Mouse (Mus musculus): Measurements from ENCODE around the gene Gramd1b.
A peak's percentile ranks its signal among the peaks of the same experiment; 100 is the strongest.

Gramd1b gene

DNA sequence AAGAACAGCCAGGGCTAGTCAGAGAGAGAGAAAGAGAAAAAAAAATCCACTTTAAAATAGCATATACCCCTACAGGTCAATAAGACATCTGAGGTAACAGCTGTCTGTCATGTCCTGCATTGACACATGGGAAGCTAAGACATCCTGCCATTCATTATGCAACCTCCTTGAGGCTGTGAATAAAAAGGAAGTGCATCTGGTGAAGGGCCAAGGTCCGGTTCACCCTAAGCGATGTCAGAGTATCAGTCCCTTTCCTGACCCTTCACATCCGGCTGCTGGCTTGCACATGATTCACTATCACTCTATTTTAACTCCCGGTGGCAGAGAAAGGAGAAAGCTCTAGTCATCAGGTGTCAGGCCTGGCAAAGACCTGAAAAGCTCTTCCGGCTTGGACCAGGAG lies 73.7 kb downstream of the Gramd1b start:
- peak; percentile 59 to 62 for DNase-seq

DNA sequence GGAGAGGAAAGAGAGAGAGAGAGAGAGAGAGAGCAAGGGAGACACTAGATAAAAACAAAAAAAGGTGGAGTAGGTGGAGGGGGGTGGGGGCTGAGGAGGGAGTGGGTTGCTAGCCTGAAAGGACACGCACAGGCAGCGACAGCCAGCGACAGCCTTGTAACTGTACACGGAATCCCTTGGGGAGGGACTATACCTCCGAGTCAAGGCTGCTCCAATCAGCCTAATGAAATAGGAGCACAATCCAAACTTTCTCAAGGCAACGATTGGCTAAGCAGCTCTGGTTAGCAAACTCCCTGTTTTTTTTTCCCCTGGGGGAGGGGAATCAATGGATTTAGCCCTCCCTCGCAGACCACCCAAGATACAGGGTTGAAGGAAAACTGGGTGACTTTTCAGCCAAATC lies 75.0 kb downstream of the Gramd1b start:
- DNase-seq = no peak

DNA sequence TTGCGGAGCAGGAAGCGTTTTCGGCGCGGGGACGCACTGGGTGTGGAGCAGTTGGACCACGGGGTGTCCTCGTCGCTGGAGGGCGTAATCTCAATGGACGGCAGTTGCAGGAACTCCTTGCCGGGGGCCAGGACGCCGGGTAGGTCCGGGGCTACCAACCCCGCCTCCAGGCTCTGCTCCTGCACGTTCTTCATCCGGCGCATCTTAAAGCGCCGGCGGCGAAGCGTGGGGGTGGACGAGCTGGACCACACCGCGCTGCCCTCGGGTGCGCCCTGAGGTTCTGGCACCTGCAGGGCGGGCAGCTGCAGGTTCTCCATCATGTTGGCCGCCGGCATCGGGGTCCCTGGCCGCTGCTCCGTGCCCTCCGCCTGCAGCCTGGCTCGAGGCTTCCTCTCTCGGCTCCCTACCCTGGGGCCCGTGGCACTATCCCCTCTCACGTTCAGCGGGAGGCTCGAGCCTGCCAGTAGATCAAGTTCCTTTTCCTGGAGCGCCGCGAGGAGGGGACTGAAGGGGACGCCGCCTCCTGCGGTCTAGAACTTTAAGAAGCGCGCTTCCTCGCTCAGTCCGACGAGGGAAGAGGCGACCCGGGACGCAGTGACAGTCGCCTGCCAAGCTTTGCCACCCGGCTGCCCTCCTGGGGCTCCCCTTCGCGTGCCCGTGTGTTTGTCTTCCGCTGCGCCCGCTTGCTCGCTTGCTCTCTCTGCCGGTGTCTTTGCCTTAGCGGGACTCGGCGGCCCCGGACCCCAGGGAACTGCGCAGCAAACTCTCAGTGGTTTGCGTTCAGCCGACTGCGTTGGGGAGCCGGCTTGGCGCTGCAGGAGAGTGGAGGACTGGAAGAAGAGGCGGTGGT lies 75.6 kb downstream of the Gramd1b start:
- no peak for DNase-seq

DNA sequence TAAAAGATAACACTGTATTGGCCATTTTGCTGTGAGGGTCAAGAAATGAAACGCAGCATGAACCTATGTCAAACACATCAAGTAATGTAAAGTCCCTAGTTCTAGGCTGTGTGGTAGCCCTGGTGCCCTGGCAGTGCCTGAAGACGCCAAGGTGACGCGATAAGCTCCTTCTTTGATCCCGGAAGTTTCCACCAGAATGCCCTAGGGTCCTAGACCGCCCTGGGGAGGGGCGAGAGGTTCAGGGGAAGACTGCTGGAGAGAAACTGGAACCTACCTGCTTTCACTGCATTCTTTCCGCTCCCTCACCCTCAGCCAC lies 76.2 kb downstream of the Gramd1b start:
- DNase-seq = no peak

DNA sequence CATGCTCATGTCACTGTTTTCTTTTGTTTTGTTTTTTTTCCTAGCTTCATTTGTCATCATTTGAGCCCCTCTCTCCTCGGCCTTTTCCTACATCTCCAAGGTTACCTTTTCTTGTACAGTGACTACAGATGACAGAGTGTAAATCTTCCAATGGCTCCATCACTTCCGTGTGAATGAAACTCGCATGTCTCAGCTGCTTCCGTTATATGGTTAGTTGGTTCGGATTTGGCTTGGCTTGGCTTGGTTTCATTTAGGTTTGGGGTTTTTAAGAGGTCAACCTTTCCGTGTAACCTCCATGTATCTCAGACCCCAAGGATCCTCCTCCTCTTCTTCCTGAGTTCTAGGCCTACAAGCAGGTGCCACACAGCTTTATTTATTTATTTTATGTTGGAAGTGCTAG lies 77.3 kb downstream of the Gramd1b start:
- no peak for DNase-seq

DNA sequence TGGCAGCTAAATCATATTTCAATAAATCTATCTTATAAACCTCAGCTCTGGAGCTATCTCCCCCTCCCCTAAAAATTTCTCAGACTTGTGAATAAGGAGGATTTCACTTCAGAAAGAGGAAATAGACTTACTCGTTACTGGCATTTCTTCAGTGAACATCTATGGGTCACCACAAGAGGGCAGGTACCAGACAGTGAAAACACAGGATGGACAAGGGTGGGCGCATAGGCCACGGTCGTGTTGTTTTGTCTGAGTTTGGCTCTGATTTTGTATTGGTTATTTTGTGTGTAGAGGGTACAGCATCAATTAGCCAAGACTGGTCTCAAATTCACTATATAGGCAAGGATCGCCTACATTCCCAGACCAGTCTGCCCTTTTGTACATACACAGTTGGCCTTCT lies 79.0 kb downstream of the Gramd1b start:
- DNase-seq = no peak

DNA sequence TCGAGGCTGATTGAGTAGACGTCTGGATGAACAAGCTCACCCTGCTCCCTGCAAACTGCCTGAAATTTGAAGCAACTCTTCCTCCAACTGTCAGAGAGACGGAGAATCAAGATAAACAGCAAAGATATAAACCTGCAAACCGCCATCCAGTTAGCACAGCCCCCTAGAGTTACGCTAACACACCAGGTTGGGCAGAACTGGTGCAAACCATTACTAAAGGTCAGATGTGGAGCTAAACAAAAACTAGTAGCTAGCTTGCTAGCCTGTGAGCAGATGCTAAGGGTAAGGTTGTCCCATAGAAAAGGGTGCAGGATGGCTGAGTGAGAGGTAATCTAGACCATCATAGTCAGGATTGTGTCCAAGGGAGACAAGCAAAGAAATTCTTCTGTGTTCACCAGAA lies 80.4 kb downstream of the Gramd1b start:
- DNase-seq = no peak

DNA sequence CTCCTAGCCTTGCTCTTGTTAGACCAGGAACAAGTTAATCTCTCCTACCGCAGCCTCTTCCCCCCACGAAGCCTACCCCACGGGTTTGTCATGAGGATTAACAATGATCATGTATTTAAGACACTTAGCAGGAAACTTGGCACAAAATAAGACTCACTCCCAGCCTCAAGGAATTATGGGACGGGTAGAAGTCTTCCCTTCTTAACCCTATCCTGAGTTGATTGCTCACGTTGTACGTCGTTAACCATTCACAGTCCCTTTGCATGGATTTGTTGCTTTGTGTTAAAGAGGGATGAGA lies 80.8 kb downstream of the Gramd1b start:
- no peak for DNase-seq

DNA sequence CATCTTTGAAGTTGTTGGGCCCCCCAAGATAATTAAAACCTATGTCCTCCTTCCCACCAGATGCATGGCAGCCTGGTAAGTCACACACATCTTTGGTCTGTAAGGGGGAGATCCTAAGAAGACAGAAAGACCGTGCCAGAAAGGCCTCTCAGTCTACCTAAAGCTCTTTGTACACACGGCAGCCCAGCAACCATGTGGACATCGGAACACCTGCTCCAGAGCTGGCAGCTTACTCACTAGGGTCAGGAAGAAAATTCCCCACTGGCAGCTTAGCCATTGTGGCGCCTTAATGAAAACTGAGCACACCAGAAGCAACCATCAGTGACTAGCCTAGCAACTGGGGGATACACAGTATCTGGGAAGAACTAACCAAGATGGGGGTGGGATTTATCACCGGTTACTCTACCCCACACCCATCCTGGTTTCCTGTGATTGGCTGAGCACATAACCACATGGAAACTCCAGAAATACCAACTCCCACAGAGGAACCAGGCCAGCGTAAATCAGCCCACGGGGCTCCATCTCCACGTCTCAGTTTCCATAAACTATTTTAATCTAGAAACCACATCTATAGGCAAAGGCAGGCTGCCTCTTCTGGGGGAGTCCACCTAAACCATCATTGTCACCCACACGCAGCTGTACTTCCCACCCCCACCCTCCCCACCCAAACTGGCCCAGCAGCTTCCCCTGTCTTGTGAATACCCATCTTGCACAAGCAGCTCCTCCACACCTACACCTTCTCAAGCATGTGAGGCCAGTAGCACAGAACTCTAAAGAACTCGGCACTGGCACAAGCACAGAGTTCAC lies 81.4 kb downstream of the Gramd1b start:
- DNase-seq = no peak

DNA sequence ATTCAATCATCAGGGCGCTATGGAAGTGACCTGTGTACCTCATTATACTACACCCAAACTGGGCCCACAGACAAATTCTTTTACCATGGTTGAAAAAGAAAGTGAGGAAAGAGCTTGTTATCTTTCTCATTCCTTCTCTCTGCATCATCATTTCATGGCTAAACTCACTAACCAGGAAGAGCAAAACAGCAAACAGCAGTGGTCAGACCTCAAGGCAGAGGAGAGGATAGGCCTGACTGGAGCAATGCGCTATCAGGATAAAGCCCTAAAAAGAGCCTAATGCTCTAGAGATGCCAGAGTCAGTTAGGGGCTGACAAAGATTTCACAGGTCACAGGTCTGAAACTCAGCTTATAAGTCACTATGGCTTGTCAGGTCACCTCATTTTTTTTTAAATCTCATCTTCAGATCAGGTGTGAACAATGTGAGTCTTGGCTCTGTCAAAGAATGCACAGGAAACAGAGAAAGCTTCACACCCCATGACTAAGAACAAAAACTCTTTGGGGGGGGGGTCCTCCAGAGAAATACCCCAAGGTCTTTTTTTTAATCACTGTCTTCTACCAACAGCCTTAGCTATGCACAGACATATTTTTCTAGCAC lies 82.4 kb downstream of the Gramd1b start:
- DNase-seq = no peak

DNA sequence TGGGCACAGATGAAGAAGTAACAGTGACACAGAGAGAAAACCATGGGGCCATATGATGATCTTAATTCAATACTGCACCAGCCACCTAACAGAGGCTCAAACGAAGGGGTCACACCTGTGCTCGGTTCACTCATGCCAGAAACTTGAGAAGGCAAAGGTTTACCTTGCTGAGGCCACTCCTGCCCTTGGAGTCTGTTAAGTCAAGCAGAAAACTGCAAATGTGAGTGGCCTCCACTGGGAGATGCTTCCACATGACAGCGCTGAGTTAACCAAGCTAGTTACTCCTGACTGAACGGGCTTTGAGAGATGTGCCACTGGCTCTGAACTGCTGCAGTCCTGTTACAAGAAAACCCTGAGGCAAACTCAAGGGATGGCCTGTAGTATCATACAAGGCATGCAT lies 83.9 kb downstream of the Gramd1b start:
- DNase-seq = peak; percentile 60 to 67

DNA sequence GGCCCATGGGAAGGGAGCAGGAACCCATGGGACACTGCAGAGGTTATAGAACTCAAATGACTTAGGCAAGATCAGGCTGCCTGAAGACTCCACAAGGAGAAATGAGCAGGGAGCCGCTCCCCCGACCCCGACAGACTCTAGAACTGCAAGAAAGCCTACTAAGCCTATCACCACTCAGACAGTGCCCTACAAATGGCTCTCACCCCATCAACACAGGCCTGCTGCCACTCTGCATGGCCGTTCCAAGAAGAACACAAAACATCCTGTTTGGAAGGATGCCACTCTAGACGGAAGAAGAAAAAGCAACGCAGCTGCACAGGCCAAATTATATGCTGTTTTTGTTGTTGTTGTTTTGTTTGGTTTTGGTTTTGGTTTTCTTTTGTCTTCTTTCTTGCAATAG lies 86.2 kb downstream of the Gramd1b start:
- DNase-seq = no peak

DNA sequence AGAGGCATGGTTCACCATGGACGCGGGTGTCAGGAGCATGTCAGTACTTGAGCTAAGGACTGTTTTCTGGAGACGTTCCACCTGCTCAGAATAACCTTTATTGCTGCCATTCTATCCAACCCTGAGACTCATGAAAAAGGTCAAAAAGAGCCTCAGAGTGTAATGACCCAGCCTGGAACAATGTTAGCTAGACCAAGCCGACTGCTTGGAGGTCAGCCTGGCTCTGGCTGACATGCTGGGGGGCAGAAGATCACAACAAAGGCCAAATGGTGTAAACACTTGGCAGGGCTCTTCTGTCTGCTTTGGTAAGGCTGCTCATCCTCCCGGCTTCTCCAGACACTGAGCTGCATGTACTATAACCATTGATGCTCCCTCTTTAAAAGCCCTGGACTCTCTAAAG lies 88.4 kb downstream of the Gramd1b start:
- no peak for DNase-seq

DNA sequence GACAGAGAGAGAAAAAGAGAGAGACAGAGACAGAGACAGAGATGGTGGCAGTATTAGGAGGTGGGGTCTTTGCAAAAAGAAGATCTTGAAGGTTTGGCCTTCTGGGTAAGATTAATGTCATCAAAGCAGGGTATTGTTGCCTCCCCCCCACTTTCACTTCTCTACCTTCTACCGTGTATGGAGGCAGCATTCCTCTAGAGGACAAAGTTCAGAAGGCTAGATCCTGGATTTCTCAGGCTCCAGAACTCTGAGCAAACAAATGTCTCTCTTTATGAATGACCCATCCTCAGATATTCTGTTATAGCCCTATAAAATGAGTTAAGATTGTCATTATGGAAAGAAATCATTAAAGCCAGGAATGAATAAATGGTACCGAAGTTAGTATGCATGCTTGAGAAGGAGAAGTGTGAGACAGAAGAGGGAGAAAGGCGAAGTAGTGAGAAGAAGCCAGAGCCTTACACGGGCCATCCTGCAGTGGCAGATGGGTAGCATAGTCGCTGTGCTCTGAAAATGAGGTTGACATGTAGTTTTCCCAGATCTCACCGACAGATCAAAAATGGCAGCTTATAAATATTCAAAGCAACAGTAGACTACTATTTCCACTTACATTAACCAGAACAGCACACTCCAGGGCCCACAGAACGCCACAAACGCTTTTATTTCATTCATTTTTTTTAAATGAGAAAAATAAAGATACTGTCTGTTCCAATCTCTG lies 91.1 kb downstream of the Gramd1b start:
- DNase-seq = no peak

DNA sequence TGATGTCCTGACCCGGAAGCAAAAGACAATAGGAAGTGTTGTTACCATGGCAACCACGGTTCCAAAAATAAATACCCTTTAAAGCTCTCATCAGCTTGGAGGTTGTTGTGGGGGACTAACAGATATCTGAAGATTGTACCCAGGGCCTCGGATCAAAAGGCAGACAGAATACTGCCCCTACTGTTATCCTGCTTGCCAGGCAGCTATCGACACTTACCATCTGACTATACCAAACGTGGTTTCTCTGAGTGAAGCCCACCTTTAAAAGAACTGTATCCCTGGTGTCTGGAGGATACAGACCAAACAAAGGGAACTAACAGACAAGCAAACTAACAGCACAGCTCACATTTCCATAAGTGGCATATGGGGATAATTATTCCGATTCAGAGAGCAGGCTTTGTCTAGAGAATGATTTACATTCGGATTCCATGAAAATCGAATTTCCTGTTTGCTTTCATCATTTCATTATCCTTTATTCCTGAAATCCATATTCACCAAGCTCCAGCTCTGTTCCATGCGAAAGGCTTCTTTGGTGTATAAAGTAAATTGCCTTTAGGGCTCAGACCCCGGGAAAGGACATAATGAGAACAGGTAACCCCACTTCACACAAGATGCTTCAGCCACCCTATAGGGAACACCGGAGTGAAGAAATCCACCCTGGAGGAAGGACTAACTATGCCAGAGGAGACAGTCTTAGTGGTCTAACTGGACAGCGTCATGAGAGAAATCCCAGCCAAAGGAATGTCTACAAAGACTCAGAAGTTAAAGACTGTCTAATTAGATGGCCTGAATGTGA lies 92.3 kb downstream of the Gramd1b start:
- no peak for DNase-seq

DNA sequence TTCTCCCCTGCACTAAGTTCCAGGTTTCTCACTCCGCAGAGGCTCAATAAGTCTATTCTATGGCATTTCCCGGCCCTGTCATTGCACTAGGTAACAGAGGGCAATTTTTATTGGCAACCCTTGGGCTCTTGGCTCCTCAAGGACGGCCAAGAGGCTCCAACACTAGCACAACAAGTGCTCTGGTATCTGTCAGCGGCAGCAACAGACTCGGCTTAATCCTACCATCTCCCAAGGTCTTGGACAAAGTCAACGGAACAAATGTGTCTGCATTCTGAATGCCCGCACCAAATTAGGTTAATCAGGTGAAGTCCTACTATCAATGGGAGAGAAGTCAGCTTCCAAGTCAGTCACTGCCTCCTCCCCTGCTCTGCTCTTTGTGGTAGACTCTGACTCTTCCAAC lies 93.3 kb downstream of the Gramd1b start:
- no peak for DNase-seq

DNA sequence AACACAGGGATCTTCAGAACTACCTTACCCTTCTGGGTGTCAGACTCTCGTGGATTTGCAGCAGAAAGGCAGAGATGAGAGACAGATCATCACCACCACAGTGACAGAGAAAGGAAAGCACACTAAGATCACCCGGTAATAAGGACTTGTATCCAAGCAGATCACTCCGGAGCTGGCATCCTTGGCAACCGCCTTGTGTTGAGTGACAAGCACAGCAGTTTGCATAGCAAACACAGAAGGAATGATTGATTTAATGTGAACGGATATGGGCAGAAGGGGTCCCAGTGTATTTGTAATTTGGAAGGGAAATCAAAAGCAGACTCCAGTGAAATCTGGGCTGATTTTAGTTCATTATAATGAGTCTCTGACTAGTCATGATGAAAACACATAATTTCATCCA lies 97.9 kb downstream of the Gramd1b start:
- DNase-seq = no peak

DNA sequence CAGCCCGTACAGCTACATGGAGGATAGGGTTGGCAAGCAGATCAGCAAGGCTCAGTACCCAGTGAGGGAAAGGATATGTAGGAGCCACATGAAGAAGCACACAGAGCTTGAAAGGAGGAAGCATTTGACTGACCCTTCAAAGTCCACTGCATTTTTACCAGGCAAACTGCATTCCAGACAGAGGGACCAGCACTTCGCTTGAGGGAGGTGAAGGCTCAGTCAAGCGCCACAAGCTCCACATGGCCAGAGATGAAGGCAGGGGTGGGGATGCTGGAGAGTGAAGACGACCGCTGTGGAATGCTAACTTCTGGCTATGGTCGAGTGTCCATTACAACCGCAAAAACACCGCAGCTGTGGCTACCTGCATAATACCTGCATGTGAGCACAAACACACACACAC lies 100.2 kb downstream of the Gramd1b start:
- DNase-seq = peak; percentile 45 to 56

DNA sequence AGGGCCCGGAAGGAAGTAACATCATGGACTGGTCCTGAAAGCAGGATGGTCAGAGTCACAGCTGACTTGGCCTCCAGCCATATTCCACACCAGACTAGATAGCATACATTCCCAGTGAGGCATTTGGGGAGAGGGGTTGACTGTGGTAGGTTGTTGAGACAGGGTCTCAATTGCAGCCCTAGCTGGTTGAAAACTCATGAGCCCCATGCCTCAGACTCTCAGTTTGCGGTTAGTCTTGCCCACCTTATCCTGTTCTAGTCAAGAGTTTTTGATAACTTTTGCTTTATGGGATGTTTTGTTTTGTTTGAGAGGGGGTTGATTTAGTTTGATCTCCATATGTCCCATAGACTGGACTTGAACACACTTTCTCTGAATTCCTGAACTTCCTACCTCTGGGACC lies 103.5 kb downstream of the Gramd1b start:
- DNase-seq = no peak

DNA sequence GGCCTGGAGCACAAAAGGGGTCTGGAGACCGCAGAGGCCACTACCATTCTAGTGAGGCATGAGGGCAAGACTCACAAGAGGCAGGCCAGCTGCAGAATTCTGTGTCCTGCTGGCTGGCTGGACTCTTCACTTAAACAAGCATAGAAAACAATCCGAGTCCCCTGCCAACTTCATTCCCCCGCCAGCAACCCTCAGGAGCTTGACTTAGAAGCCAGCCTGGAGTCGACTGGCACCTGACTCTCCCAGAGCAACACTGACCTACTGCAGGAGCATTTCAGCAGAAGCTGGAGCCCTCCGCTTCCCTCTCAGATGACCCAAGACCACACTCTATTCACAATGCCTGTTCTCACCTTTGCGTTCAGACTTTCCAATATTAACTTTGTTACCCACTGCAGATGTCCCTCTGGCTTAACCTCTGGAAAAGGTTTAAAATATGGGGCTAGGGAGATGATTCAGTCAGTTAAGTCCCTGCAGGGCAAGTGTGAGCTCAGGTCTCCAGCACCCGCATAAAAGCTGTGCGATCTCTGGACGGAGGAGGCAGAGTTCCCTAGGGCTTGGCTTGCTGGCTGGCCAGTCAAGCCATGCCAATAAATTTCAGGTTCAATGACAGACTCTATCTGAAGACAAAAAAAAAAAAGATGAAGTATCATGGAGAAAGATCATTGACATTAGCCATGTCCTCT lies 104.8 kb downstream of the Gramd1b start:
- DNase-seq = peak; percentile 44 to 54

DNA sequence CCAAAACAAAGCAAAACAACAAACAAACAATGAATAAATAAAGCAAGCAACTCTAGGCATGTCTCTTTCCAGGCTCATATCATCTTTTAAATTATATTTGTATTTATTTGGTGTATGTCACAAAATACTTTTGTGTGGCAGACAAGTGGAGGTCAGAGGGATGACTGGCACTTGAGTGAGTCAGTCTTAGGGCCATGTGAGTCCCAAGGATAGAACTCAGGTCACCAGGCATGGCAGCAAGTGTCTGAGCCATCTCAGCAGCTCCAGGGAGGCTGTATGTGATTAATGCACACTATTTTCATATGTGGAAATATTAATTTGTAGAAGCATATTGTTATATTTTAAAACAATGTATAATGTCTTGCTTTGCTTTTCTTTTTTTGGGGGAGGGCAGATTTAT lies 106.3 kb downstream of the Gramd1b start:
- DNase-seq = no peak

DNA sequence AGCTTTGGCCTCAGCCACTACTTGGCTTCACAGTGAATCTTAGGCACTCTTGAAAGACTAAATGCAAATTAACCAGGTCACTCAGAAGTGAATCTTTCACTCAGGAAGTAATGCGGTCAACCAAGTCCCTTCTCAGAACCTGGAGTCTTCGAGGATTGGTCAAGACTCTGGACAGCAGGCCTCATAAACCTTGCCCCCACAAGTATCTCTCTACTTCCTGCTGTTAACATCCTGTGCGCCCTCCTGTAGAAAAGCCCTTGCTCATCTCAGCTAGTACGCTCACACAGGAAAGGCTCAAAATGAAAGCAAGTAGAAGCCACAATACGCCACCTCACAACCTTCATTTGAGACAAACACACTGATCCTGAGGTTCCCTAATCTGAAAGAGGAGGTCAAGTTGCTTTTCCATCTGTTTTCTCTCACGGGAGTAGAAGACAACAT lies 107.7 kb downstream of the Gramd1b start:
- no peak for DNase-seq

Data from kidney, adult 8-10 months (tissue).